Mouse (Mus musculus) megakaryocyte-erythroid progenitor cell, adult 5-6 weeks (primary cell): ENCODE measurements around the gene Lrtm2. TPM values are rescaled to one million over a fixed set of nuclear protein-coding genes. Genes with fewer than 3 reads are reported as not detected.

Experiments
- ATAC-seq: replicated peaks from 2 replicates; pipeline ENCODE4 v1.8.0; 2016; ENCODE audit warnings: mild to moderate bottlenecking, inconsistent platforms; ENCODE audit not compliant: severe bottlenecking, poor library complexity, low FRiP score, low TSS enrichment
- total RNA-seq, 2 experiments: library from RNA; stranded (forward) in 1 of 2; stranded (reverse) in 1 of 2; fragments of 200-1000, 215-1000 nt in 1 of 2; fragments of >200 nt in 1 of 2; fragmentation: Nextera tagmentation in 1 of 2; gene quantifications; 2 replicates each; pipeline ENCODE4 v1.2.3; 2014 to 2017

Lrtm2 gene
- total RNA-seq, 2 experiments from 2014 or later: 0.38 TPM; not detected in 1

DNA sequence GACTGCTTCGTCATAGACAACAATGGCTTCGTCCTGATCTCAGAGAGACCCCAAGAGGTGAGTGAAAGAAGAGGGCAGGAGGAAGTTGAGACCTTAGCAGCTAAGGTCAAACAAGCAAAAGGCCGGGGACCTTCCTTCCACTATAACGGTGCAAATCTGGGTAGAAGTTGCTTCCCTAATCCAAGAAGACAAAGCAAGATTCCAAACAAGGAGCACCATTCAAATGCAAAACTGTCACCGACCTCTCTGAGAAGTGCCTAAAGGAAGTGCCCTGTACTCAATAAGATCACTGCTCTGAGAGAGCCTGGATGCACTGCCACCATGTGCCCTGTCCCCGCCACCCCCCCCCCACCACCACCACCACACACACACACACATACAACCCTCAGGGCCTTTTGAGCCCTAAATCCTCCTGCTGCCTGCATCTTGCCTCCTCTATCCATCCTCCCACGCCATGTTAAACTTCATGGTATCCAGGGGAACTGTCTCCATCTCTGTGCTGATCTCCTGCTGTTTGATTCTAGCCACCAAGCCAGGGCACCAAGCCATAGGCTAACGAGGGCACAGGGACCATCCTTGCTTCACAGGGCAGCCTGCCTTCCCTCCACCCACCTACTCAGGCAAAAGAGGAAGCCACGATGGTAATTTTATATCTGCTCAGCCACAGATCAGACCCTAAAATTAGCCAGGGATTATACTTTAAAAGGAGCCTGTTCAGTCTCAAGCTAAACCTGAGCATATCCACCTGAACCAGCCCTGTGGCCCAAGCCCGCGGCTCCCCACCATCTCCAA, 7.8 kb upstream of the Lrtm2 start:
- no peak for ATAC-seq

DNA sequence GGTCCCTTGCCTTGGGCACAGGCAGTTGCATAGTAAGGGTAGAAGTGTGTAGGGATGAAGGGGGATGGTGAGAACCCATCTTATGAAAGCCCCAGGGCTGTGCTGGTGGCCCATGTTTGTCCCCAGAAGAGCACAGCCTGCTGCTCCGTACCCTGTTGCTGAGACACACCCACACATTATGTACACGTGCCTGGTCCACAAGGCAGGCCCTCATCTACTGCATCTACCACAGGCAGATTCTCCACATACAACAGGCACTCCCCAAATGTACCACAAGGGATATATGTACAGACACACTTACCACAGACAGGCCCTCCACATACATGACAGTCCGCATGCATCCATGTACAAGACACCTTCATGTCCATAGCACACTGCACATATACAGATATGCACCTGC, 6.7 kb upstream of the Lrtm2 start:
- ATAC-seq: no peak

- ATAC-seq: no peak
Observed at GRCm38 (mm10) chr6:119336124-119336523, 5.6 kb upstream of the Lrtm2 start.

DNA sequence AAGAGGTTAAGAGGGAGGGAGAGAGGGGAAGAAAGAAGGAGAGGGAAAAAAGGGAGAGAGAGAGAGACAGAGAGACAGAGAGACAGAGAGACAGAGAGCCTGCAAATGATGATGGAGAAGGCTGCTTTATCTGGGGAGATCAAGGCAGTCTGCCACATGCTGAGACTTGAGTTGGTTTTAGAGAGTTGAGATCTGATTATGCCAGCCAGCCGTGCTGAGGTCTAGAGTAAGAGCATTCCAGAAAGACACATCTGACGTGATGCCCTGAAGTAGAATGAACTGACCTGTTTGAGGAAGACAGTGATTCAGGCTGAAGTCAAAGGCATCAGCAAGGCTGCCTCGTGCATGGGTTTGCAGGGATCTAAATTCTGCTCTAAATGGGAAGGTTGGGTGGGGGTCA, 3.3 kb upstream of the Lrtm2 start:
- ATAC-seq: no peak

DNA sequence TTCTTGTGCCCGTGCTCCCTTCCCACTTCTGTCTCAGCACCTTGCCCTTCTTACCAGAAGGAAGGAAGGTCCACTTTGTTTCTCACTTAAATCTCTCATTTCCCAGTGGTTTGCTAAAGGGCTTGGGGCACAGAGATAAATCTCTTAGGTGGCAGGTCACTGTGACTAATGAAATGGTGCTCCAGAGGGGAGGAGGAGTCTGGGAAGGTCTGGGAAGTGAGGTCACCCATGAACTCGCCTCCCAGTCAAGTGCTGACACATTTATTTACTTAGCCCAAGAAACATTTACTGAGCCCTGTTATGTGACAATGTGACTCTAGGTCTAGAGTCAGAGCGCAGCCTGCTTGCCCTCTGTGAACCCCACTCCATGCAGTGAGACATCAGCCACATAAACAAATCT, 2.6 kb upstream of the Lrtm2 start:
- ATAC-seq: no peak

GRCm38 (mm10) chr6:119332111-119332510, 1.5 kb upstream of the Lrtm2 start:
- no peak for ATAC-seq

DNA sequence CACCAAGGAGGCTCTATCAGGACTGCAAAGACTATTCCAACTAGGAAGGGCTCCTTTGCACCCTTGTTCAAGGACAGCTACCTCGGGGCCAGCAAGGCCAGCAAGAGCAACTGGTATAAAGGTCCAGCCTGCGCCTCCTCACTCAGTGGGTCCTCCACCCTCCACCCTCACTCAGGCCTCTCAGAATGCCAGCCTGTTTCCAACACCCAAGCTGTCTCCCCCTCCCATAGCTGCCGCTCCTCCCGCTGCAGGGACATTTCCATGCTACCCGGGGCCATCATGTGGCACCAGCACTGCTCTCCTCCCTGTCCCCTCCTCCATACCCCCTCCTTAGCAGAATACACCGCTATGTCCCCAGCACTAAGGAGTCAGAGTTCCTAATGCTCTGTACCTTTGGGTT, 630 bp downstream of the Lrtm2 start:
- ATAC-seq: no peak

GRCm38 (mm10) chr6:119329215-119329714, 1.3 kb downstream of the Lrtm2 start:
- ATAC-seq: no peak

GRCm38 (mm10) chr6:119328521-119329115, 1.9 kb downstream of the Lrtm2 start:
- no peak for ATAC-seq

- no peak for ATAC-seq
Observed at GRCm38 (mm10) chr6:119326541-119326940, 4.0 kb downstream of the Lrtm2 start.

GRCm38 (mm10) chr6:119325978-119326377, 4.6 kb downstream of the Lrtm2 start:
- ATAC-seq: no peak

DNA sequence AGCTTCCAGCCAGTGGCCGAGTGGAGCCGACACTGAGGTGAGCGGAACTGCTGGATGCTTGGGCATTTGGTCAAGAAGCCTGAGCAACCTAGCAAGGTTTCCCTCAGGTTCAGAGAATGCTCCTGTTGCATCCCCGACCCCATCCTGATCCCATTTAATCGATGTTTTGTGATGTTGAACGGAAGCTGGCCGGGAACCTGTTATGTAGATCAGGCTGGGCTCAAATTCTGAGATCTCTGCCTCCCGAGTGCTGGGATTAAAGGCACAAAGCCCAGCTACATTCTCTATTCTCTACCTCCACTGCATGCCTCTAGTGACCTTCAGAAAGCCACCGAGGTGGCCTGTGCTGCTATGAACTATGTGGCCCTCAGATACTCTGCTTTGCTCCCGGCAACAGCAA, 5.8 kb downstream of the Lrtm2 start:
- no peak for ATAC-seq

DNA sequence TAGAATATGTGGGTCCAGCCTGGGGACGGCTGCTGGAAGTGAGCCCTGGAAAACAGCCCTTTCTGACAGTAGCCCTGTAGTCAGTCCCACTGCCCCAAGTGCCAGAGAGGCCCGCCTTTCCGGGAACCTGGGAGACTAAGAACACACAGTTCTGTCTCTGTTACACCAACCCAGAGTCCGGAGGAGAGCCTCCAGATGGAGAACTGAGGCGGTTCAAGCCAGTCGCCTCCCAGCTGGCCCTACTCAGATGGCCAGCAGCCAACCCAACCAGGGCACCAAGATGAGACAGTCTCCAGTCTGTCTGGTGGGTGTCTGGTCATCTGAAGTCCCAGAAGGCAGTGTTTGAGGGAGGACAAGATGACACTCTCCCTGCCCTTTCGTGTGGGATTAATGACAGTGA, 8.8 kb downstream of the Lrtm2 start:
- ATAC-seq: no peak

DNA sequence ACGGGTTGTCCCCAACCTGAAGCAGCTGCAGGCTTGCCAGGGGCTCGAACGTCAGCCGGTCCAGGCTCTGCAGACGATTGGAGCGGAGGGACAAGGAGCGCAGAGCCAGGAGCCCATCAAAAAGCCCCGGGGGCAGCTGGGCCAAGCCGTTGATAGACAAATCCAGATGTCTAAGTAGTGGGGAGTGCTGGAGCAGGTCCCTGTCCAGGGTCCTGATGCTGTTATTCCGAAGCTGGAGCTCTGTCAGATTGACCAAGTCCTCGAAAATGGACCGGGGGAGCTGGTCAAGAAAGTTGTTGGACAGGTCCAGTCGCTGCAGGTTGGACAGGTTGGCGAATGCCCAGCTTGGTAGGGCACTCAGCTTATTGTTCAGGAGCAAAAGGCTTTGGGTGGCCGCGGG, 10.1 kb downstream of the Lrtm2 start:
- no peak for ATAC-seq

DNA sequence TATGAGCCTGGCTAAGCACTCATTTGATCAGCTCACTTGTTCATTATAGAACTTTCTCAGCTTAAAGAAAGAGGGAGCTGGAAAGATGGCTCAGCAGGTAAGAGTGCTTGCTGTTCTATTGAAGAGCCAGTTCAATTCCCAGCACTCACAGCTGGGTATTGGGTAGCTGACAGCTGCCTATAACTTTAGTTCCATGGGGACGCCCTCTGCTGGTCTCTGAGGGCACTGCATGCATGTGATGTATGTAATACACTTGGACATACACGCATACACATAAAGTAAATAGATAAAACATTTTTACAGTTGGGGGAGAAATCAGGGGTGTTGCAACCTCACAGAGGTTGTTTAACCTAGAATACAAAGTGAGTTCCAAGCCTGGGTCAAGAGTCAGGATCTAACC, 11.2 kb downstream of the Lrtm2 start:
- ATAC-seq: no peak

DNA sequence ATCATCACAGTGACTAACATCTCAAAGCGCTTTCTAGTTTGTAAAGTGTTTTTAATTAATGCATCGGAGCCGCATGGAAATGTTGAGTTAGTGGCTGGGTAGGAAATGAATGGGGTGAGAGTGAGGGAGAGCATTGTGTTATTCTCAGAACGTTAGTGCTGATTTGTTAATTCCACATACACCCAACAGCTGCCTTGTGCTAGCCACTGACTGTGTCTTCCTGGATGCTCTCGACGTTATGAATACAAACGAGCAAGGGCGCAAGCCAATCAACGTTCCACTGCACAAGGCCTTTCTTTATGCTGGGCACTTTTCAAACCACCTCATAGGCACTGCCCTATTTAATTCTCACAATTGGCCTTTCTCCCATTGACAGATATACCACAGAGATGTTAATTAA, 11.8 kb downstream of the Lrtm2 start:
- no peak for ATAC-seq

DNA sequence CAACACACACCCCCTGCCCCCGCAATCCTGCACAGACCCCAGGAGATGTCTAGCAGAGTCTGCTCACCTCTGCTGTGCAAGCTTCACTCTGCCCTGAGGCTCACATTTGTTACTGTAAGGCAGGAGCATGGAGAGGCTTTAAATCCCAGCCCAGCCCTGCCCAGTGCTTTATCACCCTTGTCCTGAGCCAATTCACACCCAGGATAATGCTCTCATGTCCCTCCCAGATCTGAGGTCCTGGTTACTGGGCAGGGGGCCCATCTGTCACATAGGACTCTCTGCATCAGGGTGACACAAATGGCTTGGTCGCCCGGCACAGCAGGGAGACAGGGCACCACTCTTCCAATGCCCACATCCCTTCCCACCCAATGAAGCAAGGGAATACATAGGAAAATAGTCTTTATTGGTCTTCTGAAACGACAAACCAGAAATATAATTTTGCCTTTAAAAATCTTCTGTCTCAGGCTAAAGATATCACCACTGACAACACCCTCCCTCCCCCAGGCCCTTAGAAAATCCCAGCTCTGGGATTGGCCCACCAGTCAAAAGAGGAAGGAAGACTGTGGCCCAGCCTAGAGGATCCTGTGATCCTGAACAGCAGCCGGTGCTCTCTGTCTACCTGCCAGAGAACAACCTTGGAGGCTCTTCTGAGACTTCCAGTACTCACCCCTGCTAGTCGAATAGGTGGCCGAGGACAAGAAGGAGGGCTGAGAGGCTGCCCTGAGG, 15.7 kb downstream of the Lrtm2 start:
- no peak for ATAC-seq

- ATAC-seq: no peak
Observed at GRCm38 (mm10) chr6:119313588-119314375, 16.8 kb downstream of the Lrtm2 start.

GRCm38 (mm10) chr6:119313096-119313495, 17.5 kb downstream of the Lrtm2 start:
- ATAC-seq: no peak

DNA sequence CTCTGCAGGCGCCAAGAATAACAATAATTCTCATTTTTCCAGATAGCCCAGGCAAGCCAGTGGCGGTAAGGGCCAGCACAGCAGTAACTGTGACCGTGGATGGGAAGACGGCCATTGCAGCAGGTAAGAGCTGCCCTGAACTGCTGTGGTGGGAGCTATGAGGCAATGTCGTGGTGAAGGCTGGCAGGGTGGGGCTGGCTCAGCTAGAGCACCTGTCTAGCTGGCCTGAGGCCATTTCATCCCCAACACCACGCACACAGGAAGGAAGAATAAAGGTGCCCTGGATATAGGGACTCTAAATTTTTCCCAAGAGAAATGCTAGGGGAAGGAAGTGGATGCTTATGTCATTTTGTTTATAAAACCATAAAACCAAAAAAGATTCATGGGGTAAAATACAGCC, 18.2 kb downstream of the Lrtm2 start:
- no peak for ATAC-seq
